In the genomic region with DNA sequence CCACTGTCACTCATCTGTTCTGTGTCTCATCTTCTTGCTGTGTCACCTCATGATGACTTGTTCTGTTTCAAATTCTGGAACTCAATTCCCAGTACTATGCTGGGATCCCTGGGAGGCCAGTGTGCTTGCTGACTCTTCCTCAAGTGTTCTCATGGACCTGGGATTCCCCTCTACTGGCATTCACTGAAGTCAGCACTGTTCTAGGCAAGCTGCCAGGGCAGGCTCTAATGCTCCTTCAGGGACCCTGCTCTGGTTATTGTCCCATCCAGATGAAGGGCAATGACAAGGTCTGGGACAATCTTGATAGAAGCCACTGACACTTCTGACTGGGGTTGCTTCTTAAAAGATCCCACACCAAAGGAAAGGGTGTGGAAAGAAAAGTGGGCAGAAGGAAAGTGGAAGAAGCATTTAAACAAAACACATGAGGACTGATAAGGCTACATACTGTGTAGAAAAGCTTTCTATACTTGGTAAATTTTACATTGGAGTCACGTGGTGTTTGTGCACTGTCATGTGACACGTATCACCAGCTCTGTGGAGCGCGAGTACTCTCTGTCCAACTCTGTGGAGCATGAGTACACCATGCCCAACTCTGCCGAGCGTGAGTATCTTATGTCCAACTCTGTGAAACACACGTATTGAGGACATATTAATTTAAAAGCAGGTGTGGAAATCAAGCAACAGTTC, we compare ENCODE assay signal across 9 mouse cellular contexts.
DNase-seq lines count a peak whose midpoint lies in the region; ATAC-seq and TF ChIP-seq lines count a peak whose summit lies in the region.
"Had no signal": no experiment of that assay in that cellular context is flagged by ENCODE, and none has a peak within 500 bp of the region (broad histone marks: within the 10 kb centered on the region; RNA-seq: fewer than 3 reads in every experiment).

No protein-coding gene starts in this region.

- no peaks in the 10 kb centered on the region for H3K27me3 ChIP-seq in intestine, embryonic 14.5 days (replicated peaks; ENCODE audit: control insufficient read depth, insufficient read depth, low read length)
- H3K27me3 ChIP-seq in intestine, postnatal 0 days (replicated peaks; ENCODE audit: control insufficient read depth, insufficient read depth, low read length) = no peaks in the 10 kb centered on the region
- no peaks in the 10 kb centered on the region for H3K27me3 ChIP-seq in heart, embryonic 11.5 days (ENCODE audit: control insufficient read depth, insufficient read depth, low read length)
- H3K27me3 ChIP-seq in lung, embryonic 14.5 days (ENCODE audit: insufficient read depth, low read length) = no peaks in the 10 kb centered on the region

- TF ChIP-seq CTCF in intestine, postnatal 0 days (IDR thresholded peaks at IDR 0.05; ENCODE audit: low read depth) = no peak
- TF ChIP-seq CTCF in lung, embryonic 14.5 days (IDR thresholded peaks at IDR 0.05; ENCODE audit: low read depth) = no peak

- H3K36me3 ChIP-seq in intestine, embryonic 14.5 days (ENCODE audit: control insufficient read depth, insufficient read depth, low read length) = no peaks in the 10 kb centered on the region
- H3K36me3 ChIP-seq in intestine, postnatal 0 days (ENCODE audit: control insufficient read depth, insufficient read depth) = no peaks in the 10 kb centered on the region
- no peaks in the 10 kb centered on the region for H3K36me3 ChIP-seq in heart, embryonic 11.5 days (ENCODE audit: control insufficient read depth, insufficient read depth, low read length)
- no peaks in the 10 kb centered on the region for H3K36me3 ChIP-seq in lung, embryonic 14.5 days (ENCODE audit: insufficient read depth)
- H3K36me3 ChIP-seq: limb, embryonic 10.5 days had no signal

- DNase-seq in intestine, embryonic 14.5 days (ENCODE audit: low spot score) = no peak
- peak; percentile 77 for DNase-seq in adrenal gland, postnatal 10 days
- peak; percentile 49 for DNase-seq in lung, embryonic 14.5 days
- no peak for DNase-seq in right cerebral cortex, postnatal 14 days
- DNase-seq in embryo, embryonic 10.5 days (ENCODE audit: low spot score) = no peak
- no peak for DNase-seq in right cerebral cortex, postnatal 4 days

- H3K4me1 ChIP-seq in intestine, embryonic 14.5 days (replicated peaks; ENCODE audit: control insufficient read depth, insufficient read depth, low read length) = peaks cover 8% of the 10 kb centered on the region
- no peaks in the 10 kb centered on the region for H3K4me1 ChIP-seq in intestine, postnatal 0 days (replicated peaks; ENCODE audit: control insufficient read depth, insufficient read depth, low read length)
- H3K4me1 ChIP-seq in heart, embryonic 11.5 days (ENCODE audit: control insufficient read depth, insufficient read depth, low read length) = peaks cover 44% of the 10 kb centered on the region
- H3K4me1 ChIP-seq in lung, embryonic 14.5 days (ENCODE audit: insufficient read depth) = peaks cover 4% of the 10 kb centered on the region; the same call in 1 of the 2 replicates
- H3K4me1 ChIP-seq: limb, embryonic 10.5 days had no signal

- WGBS in intestine, embryonic 14.5 days = 90% methylated on average over 7 of the region's 7 CpGs
- WGBS in intestine, postnatal 0 days = 85% methylated on average over 7 of the region's 7 CpGs
- 54% methylated on average over 7 of the region's 7 CpGs for WGBS in heart, embryonic 11.5 days (ENCODE audit: insufficient replicate concordance)
- 74% methylated on average over 7 of the region's 7 CpGs for WGBS in lung, embryonic 14.5 days

- no peak for ATAC-seq in intestine, embryonic 14.5 days (replicated peaks; ENCODE audit: low FRiP score, low TSS enrichment, low read depth)
- ATAC-seq in intestine, postnatal 0 days = no peak
- peak; percentile 85 for ATAC-seq in heart, embryonic 11.5 days (replicated peaks; ENCODE audit: insufficient number of reproducible peaks, low FRiP score, low TSS enrichment)
- ATAC-seq in lung, embryonic 14.5 days (ENCODE audit: insufficient read depth) = no peak

- H3K4me2 ChIP-seq in intestine, embryonic 14.5 days (ENCODE audit: low read length) = no peak overlapping the region
- H3K4me2 ChIP-seq in intestine, postnatal 0 days (replicated peaks; ENCODE audit: low read depth) = no peak overlapping the region
- no peak overlapping the region; the same call in 1 of the 2 replicates for H3K4me2 ChIP-seq in heart, embryonic 11.5 days
- H3K4me2 ChIP-seq in lung, embryonic 14.5 days = no peak overlapping the region

- peak overlapping the region; percentile 23; the same call in 1 of the 2 replicates for H3K27ac ChIP-seq in intestine, embryonic 14.5 days (ENCODE audit: low read depth)
- no peak overlapping the region for H3K27ac ChIP-seq in intestine, postnatal 0 days (ENCODE audit: low read depth, low read length)
- peak overlapping the region; percentile 91 for H3K27ac ChIP-seq in heart, embryonic 11.5 days (ENCODE audit: low read depth, low read length)
- no peak overlapping the region for H3K27ac ChIP-seq in lung, embryonic 14.5 days (ENCODE audit: low read depth)
- H3K27ac ChIP-seq: limb, embryonic 10.5 days had no signal

- H3K9ac ChIP-seq in intestine, embryonic 14.5 days (ENCODE audit: low read length) = no peak overlapping the region
- H3K9ac ChIP-seq in intestine, postnatal 0 days (ENCODE audit: low read depth, low read length) = no peak overlapping the region
- no peak overlapping the region for H3K9ac ChIP-seq in heart, embryonic 11.5 days (ENCODE audit: low read depth, low read length)
- no peak overlapping the region for H3K9ac ChIP-seq in lung, embryonic 14.5 days

- H3K9me3 ChIP-seq in intestine, embryonic 14.5 days (ENCODE audit: control insufficient read depth, low read length) = no peaks in the 10 kb centered on the region
- no peaks in the 10 kb centered on the region for H3K9me3 ChIP-seq in intestine, postnatal 0 days (ENCODE audit: control insufficient read depth)
- no peaks in the 10 kb centered on the region for H3K9me3 ChIP-seq in heart, embryonic 11.5 days (replicated peaks; ENCODE audit: control insufficient read depth, low read length)
- no peaks in the 10 kb centered on the region for H3K9me3 ChIP-seq in lung, embryonic 14.5 days (ENCODE audit: low read depth, low read length)
- H3K9me3 ChIP-seq: limb, embryonic 10.5 days had no signal

- H3K4me3 ChIP-seq in intestine, embryonic 14.5 days (ENCODE audit: low read depth, low read length) = no peak overlapping the region
- H3K4me3 ChIP-seq in intestine, postnatal 0 days (ENCODE audit: low read depth, low read length) = no peak overlapping the region
- no peak overlapping the region for H3K4me3 ChIP-seq in heart, embryonic 11.5 days (ENCODE audit: low read depth, low read length)
- no peak overlapping the region for H3K4me3 ChIP-seq in lung, embryonic 14.5 days (ENCODE audit: low read depth, low read length)
- H3K4me3 ChIP-seq: limb, embryonic 10.5 days had no signal

Comparison
In these comparisons a context has a peak if more than half of its experiments do, and no peak if none do; other contexts are left out.
1. H3K27ac ChIP-seq: peak in intestine, embryonic 14.5 days (single experiment) and heart, embryonic 11.5 days (single experiment); none in intestine, postnatal 0 days (single experiment) and lung, embryonic 14.5 days (single experiment).
2. DNase-seq: peak in adrenal gland, postnatal 10 days (single experiment) and lung, embryonic 14.5 days (single experiment); none in intestine, embryonic 14.5 days (single experiment), right cerebral cortex, postnatal 14 days (single experiment), embryo, embryonic 10.5 days (single experiment) and right cerebral cortex, postnatal 4 days (single experiment).